Mouse (Mus musculus) left cerebral cortex, adult 8-10 months (tissue): Measurements from ENCODE around the gene Rnaseh2c. TPM values are rescaled to one million over a fixed set of nuclear protein-coding genes. Genes with fewer than 3 reads are reported as not detected.

Experiments
- DNase-seq, 2 experiments: peaks; one replicate each; pipeline ENCODE4 v3.0.0; 2022; ENCODE audit warnings: low spot score in 2 of 2
- total RNA-seq, 4 experiments: library from RNA; stranded (reverse); gene quantifications; 2 replicates each; pipeline ENCODE4 v1.2.4; 2022

Rnaseh2c gene
- total RNA-seq, 4 experiments from 2014 or later, result 68.0 to 88.2 (median 72.1) TPM

GRCm38 (mm10) chr19:5572331-5573125 is 29.1 kb upstream of the Rnaseh2c start:
- peak; percentile 69 to 89 for DNase-seq

- no peak for DNase-seq
Measured at GRCm38 (mm10) chr19:5575336-5575735, 26.3 kb upstream of the Rnaseh2c start.

GRCm38 (mm10) chr19:5579971-5580370 is 21.7 kb upstream of the Rnaseh2c start:
- DNase-seq, result no peak

- no peak for DNase-seq
Measured at GRCm38 (mm10) chr19:5580776-5581175, 20.9 kb upstream of the Rnaseh2c start.

GRCm38 (mm10) chr19:5581995-5582394 is 19.7 kb upstream of the Rnaseh2c start:
- DNase-seq, result no peak

- no peak for DNase-seq
Measured at GRCm38 (mm10) chr19:5589159-5589558, 12.5 kb upstream of the Rnaseh2c start.

- no peak for DNase-seq
Measured at GRCm38 (mm10) chr19:5591888-5592287, 9.8 kb upstream of the Rnaseh2c start.

GRCm38 (mm10) chr19:5599224-5599623 is 2.4 kb upstream of the Rnaseh2c start:
- no peak for DNase-seq

- no peak for DNase-seq
Measured at GRCm38 (mm10) chr19:5603664-5604063, 2.0 kb downstream of the Rnaseh2c start.

GRCm38 (mm10) chr19:5605126-5605525 is 3.5 kb downstream of the Rnaseh2c start:
- peak in 1 of 2 experiments; percentile 49 for DNase-seq

- DNase-seq, result no peak
Measured at GRCm38 (mm10) chr19:5606196-5606595, 4.5 kb downstream of the Rnaseh2c start.

GRCm38 (mm10) chr19:5607705-5608410 is 6.2 kb downstream of the Rnaseh2c start:
- no peak for DNase-seq

GRCm38 (mm10) chr19:5608707-5609106 is 7.0 kb downstream of the Rnaseh2c start:
- no peak for DNase-seq

GRCm38 (mm10) chr19:5609171-5609546 is 7.5 kb downstream of the Rnaseh2c start:
- DNase-seq, result peak in 1 of 2 experiments; percentile 24

GRCm38 (mm10) chr19:5609547-5610404 is 8.1 kb downstream of the Rnaseh2c start, which contains the start of gene Kat5:
Gene Kat5, minus strand, starts transcription at chr19:5610237.
- DNase-seq, result peak; percentile 85 to 97

- no peak for DNase-seq
Measured at GRCm38 (mm10) chr19:5611973-5612372, 10.3 kb downstream of the Rnaseh2c start.

GRCm38 (mm10) chr19:5612762-5613411 is 11.2 kb downstream of the Rnaseh2c start:
- no peak for DNase-seq

GRCm38 (mm10) chr19:5614953-5615352 is 13.3 kb downstream of the Rnaseh2c start:
- DNase-seq, result no peak

GRCm38 (mm10) chr19:5620007-5620406 is 18.3 kb downstream of the Rnaseh2c start:
- no peak for DNase-seq

GRCm38 (mm10) chr19:5621884-5622283 is 20.2 kb downstream of the Rnaseh2c start:
- no peak for DNase-seq

GRCm38 (mm10) chr19:5625311-5625710 is 23.6 kb downstream of the Rnaseh2c start:
- DNase-seq, result no peak
